Mouse (Mus musculus) A20 (cell line): ENCODE data around the gene Stox2.

ENCODE experiments used
- DNase-seq: peaks from one replicate; pipeline ENCODE4 v3.0.0-alpha.2; 2011; ENCODE audit warnings: low read depth, low spot score

Stox2 gene

GRCm38 (mm10) chr8:47298460-47298859, 147.7 kb downstream of the Stox2 start:
- DNase-seq, result no peak

DNA sequence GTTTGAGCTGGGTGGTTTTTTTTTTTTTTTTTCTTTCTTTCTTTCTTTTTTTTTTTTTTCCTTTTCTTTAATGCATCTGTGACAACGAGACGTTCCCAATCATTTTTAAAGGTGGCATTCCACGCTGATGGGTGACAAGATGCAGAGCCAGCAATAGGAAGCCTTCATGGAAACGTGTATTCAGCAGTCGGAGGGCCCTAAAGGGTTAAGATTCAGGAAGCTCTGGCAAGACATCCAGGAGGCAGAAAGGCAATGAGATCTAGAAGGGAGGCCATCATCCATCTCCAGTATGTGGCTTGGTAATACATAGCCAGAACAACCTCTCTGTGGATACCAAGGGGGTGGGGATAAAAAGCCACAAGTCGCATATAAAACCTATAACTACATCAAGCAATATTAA, 156.5 kb downstream of the Stox2 start:
- DNase-seq, result no peak

DNA sequence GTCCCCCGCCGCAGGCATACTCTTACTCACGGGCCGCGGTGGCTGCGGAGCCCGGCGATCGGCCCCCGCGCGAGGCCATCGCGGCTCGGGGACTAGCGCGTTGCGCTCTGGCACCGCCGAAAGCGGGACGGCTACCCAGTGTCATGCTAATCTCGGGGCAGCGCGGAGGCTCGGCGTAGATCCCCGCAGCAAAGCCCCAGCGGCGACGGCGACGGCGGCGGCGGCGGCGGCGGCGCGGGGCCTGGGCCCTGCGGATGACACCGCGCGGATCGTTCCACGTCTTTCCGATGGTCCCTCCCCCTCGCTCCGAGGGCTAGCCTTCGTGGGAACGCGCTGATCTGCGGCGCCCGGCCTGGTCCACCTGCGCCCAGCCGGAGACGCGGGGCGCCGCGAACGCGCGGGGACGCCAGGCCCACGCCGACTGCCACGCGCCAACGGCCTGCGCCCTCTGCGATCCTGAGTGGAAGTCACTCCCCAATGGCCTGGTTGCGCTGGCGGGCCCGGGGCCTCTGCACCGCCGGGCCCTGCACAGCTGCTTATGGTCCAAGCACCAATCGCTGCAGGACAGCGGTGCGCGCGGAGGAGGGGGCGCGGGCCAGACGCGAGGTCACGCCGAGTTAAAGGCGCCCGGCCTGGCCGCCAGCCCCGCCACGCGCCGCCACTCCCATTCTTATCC, 157.2 kb downstream of the Stox2 start:
- DNase-seq, result no peak

DNA sequence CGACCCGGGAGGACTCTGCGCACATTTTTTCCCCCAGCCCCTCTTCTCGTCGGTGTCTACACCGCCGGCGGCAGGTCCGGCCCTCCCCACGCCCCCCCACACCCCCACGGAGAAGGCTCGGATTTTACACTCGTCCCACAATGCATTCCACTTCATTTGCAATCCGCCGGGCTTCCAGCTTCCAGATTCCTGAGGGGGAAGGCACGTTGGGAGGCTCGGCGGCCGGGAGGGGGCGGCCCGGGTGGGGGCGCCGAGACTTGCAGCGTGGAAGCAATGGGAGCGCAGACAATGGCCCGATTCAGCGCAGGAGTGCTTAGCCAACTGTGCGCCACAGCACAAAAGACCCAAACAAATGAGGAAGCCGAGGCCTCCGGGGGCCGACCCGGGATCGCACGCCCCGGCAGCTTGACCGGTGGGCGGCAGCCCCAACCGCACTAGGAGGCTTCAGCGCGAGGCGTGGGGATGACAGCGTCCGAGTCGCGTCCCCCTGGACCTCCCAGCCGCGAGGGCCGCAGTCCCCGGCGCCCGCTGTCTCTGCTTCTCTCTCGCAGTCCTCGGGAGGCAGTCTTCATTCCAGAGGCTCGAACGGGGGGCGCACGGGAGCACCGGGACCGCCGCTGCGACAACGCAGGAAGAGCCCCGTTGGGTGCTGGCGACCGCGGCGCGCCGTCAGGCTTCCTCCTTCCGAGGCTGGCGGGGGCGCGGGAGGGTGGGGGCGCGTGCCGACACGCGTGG, 157.9 kb downstream of the Stox2 start:
- no peak for DNase-seq

DNA sequence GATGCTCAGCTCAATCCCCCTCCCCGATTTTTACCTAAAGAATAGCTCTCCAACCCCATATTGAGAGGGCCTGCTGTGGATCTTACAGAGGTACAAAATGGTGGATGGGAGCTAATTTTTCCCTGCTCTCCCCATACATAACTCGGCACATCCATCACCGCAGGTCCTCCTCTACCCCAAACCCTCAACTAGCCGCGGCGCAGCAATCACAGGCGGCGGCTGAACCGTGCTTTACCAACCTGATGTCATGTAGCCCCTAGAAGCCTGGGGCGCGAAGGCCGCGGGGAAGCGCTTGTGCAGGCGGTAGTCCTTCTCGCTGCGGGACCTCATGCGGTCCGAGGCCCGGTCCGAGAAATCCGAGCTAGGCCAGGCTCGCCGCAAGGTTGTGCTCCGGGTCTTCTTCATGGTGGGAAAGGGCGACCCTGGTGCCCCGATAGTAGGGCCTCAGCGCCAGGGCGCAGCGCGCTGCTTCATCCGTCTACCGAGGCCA, 158.5 kb downstream of the Stox2 start:
- no peak for DNase-seq

DNA sequence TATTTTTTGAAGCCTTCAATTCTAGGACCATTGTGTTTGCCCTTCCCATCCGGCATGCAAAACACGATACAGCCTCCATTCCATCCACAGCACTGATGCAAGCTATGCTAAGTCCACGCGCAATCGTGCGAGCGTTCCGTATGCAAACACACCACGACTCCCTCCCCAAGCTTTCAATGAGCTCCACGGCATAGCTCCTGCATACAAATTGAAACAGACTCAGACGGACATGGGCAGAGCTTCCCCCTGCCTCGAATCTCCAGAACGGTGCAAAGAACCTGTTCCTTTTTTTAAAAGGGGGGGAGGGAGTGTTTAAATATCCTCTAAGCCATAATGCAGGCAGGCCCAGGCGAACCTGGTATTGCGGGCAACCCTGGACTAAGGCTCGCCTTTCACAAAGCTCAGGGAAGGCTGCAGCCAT, 159.0 kb downstream of the Stox2 start:
- DNase-seq, result no peak

DNA sequence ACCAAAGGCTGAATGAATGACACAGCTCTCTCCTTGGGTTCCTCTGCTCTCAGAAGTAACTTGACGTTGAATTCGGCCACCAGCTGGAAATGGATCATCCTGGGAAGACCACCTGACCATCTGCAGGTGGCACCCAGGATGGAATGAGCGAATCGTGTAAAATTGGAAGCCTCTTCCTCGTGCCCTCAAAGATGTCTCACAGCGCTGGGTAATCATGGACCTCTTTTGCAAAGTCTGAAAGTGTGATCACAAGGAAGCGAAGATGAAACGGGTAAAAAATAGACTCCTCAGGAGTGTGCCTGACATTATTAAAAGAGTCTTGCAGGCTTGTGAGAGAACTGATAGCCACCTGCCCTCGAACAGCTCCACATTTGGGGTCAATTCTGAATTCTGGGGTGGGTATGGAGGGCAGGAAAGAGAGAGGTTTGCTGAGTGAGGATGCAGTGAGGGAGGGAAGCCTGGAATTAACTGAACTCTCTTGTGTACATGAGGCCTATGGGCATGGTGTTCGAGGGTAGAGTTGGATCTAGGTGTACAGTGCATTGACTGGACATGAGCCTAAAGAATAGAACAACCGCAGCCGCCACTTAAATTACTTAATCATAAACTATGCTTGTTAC, 160.0 kb downstream of the Stox2 start:
- DNase-seq, result no peak

DNA sequence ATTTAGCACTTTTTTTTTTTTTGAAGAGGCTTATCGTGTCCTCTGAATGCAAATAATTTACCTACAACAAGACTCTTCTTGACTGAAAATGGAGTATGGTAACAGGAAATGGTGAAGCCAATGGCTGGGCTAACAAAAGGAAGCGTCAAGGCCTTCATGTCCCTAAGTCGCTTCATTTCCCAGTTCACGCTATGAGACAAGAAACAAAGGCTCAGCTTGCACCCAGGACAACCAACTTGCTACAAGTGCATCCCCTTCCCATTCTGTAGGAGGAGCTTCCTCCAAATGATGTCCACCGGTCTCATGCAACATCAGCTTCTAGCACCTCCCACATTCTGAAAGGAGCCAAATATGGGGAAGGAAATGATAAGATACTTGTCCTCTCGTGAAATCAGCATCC, 160.7 kb downstream of the Stox2 start:
- no peak for DNase-seq

- DNase-seq, result no peak
Measured at GRCm38 (mm10) chr8:47284329-47285326, 161.5 kb downstream of the Stox2 start.

GRCm38 (mm10) chr8:47279898-47280297, 166.3 kb downstream of the Stox2 start:
- no peak for DNase-seq

- no peak for DNase-seq
Measured at GRCm38 (mm10) chr8:47278211-47278610, 168.0 kb downstream of the Stox2 start.

DNA sequence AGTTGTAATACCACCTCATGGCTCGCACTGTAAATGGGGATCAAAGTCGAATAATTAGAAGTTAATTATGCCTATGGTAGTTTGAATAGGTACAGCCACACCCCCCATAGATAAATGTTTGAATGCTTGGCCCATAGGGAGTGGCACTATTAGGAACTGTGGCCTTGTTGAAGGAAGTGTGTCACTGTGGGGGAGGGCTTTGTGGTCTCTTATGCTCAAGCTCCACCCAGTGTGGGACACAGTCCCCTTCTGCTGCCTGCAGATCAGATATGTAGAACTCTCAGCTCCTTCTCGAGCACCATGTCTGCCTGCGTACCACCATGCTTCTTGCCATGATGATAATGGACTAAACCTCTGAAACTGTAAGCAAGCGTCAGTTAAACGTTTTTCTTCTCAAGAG, 177.2 kb downstream of the Stox2 start:
- DNase-seq, result no peak

DNA sequence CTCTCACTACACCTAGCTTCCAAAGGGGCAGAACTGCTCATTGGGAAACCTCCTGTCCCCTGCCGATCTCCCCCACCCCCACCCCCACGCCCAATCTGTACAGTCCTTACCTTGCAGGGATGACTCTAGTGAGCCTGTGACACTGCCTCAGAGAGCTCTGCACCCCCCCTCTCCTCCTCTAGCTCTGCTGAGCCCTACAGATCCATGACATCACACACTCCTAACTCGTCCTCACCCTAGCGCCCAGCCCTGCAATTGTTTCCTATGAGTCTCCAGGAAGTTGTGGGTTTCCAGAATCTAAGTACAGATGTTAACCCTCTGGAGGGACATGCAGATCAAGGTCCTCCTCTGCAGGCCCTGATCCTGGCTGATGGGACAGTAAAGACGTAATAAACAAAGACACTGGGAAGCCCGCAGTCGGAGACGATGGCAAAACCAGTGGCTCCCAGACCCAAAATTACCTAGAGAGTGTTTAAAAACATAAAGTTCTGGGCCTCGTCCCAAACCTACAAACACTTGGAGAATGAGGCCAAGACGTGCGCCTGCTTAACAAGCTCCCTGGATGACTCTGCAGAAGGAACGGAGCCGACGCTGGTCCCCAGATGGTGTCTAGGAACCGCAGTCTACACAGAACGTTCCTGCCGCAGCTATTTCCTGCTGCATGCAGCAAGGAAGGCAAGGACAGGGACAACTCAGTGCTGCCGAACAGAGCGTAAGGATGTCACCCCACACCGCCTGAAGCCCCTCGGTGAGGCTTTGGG, 177.9 kb downstream of the Stox2 start:
- no peak for DNase-seq

- DNase-seq, result no peak
Measured at GRCm38 (mm10) chr8:47263070-47263843, 182.9 kb downstream of the Stox2 start.

DNA sequence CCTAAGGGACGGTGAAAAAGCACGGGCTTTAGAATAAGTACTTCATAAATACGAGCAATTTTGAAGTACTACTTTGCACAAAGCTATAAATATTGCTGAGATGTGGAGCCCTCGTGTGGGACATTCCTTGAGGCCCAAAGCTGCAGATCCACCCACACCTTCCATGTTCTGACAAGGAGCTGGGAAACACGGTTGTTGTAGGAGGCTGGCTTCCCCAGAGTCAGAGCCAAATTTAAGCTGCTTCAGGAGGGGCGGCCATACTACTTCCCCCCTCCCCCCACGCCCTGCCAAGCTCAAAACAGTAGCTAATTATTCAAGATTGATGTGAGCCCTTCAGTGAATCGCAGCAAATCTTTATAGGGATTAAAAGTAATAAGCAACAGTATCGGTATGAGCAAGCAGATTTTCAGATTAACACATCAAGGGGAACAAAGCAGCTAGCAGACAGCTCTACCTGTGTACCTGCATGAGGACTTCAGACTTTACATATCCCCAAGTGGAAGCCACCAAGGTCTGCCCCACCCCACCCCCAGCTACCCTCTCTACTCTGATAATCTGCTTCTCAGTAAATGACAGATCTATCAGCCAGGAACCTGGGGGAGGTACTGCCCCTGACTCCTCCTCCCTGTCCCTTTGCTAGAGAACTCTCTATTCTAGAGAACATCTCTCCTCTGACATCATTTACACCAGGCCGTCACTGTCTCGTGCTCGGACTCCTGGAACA, 185.2 kb downstream of the Stox2 start:
- no peak for DNase-seq

GRCm38 (mm10) chr8:47250832-47251231, 195.3 kb downstream of the Stox2 start:
- no peak for DNase-seq

GRCm38 (mm10) chr8:47245116-47245515, 201.0 kb downstream of the Stox2 start:
- no peak for DNase-seq

- no peak for DNase-seq
Measured at GRCm38 (mm10) chr8:47244202-47244601, 202.0 kb downstream of the Stox2 start.

DNA sequence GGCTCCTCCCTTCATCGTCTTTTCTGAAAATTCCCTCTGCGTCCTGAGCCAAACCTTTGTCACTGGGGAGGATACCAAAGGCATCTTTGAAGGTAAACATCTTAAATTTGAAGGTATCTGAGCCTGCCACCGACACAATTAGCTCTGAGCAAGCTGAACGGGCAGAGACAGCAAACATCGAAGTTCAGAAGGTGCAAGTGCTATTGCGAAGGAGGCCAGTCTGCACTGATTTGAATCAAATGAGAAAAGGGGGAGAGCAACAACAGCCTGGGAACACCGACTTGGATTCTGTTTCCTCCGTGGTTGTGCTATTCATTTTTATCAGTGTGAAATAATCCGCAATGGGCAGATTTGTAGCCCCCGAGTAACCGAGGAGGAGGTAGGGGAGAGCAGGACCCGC, 202.5 kb downstream of the Stox2 start:
- DNase-seq, result no peak
